Mouse (Mus musculus) heart, adult 2 months (tissue): ENCODE results near the gene Eif1. TPM values are rescaled to one million over a fixed set of nuclear protein-coding genes. Genes with fewer than 3 reads are reported as not detected.
"Not testable (repeated sequence)": the region's sequence is repeated elsewhere in the genome, so short reads cannot be mapped to it uniquely, and the experiment has no call there.

Experiments used
- DNase-seq, 2 experiments: peaks; one replicate each; pipeline ENCODE4 v3.0.0; 2021
- H3K27ac ChIP-seq: fragments of 200-600 bp; 2 replicates; pipeline ENCODE4 v1.8.1; 2022
- H3K27me3 ChIP-seq: fragments of 200-500 bp; 2 replicates; pipeline ENCODE4 v1.6.1; 2012; ENCODE audit warnings: mild to moderate bottlenecking, low read length, inconsistent platforms, mixed read lengths; ENCODE audit not compliant: control insufficient read depth, insufficient read depth
- H3K36me3 ChIP-seq: fragments of 200-500 bp; 2 replicates; pipeline ENCODE4 v1.6.1; 2012; ENCODE audit warnings: low read length, inconsistent platforms; ENCODE audit not compliant: control insufficient read depth, insufficient read depth
- H3K4me1 ChIP-seq: fragments of 200-500 bp; 2 replicates; pipeline ENCODE4 v1.6.1; 2011; ENCODE audit warnings: low read length; ENCODE audit not compliant: control insufficient read depth, insufficient read depth
- H3K4me3 ChIP-seq: fragments of 200-600 bp; 2 replicates; pipeline ENCODE4 v1.8.1; 2022
- H3K79me2 ChIP-seq: fragments of 200-500 bp; replicated peaks from 2 replicates; pipeline ENCODE4 v1.6.1; 2012; ENCODE audit warnings: mild to moderate bottlenecking, inconsistent platforms, low read length, moderate library complexity, mixed read lengths; ENCODE audit not compliant: control insufficient read depth, insufficient read depth
- H3K9ac ChIP-seq: fragments of 200-500 bp; 2 replicates; pipeline ENCODE4 v1.6.1; 2012; ENCODE audit warnings: low read depth, mild to moderate bottlenecking, control low read depth, inconsistent platforms, low read length, mixed read lengths
- CTCF ChIP-seq: fragments of 200-600 bp; IDR thresholded peaks from 2 replicates; pipeline ENCODE4 v1.8.1; 2022; ENCODE audit warnings: antibody characterized with exemption, mild to moderate bottlenecking, moderate library complexity
- EP300 ChIP-seq: fragments of 200-500 bp; IDR thresholded peaks from 2 replicates; pipeline ENCODE4 v1.6.1; 2011; ENCODE audit warnings: low read depth, low read length, control low read depth; ENCODE audit not compliant: insufficient read depth
- POLR2A ChIP-seq: fragments of 200-500 bp; IDR thresholded peaks from 2 replicates; pipeline ENCODE4 v1.6.1; 2011; ENCODE audit warnings: mild to moderate bottlenecking, low read depth, low read length, control low read depth; ENCODE audit not compliant: insufficient read depth
- WGBS: fragments of 180-500 bp; shearing (Covaris S2); methylation state at CpG from one replicate; pipeline ENCODE4 v1.1.7; 2018; 5-methylcytosine and 5-hydroxymethylcytosine counted together
- intact Hi-C: fragments of 180-260 bp; cut with DNase I; formaldehyde crosslinking; loops from one replicate; pipeline ENCODE4 v1.15.1; 2025
- polyA plus RNA-seq: library from polyadenylated mRNA; depleted of rRNA; stranded (reverse); fragments of >200 nt; gene quantifications from 2 replicates; pipeline ENCODE4 v1.2.3, GENCODE M21; 2012
- total RNA-seq, 2 experiments: library from RNA; stranded (reverse); gene quantifications; 2 replicates each; pipeline ENCODE4 v1.2.3; 2021

The Eif1 gene
- total and polyA plus RNA-seq, 3 experiments = 195 to 2,054 (median 1,735) TPM

- TF ChIP-seq POLR2A = no peak
- peak; percentile 23 for TF ChIP-seq CTCF
- no peak for TF ChIP-seq EP300
- H3K36me3 ChIP-seq = no peaks in the 10 kb centered on the region
- peaks cover 2% of the 10 kb centered on the region; the same call in 1 of the 2 replicates for H3K4me1 ChIP-seq
- H3K27ac ChIP-seq = peak overlapping the region; percentile 20; the same call in 1 of the 2 replicates
- H3K27me3 ChIP-seq = 0 out of 2 replicates have a peak, but pooled peaks cover 2% of the 10 kb centered on the region
- peak overlapping the region; percentile 76 for H3K9ac ChIP-seq
- no peaks in the 10 kb centered on the region for H3K79me2 ChIP-seq
- H3K4me3 ChIP-seq = peak overlapping the region; percentile 89
- intact Hi-C loops = no loop called here
- under 1% methylated on average over 54 of the region's 54 CpGs for WGBS
- DNase-seq = peak; percentile 53 to 61
These were observed 35.7 kb downstream of the Eif1 start for GRCm38 (mm10) chr11:100355151-100355951.

DNA sequence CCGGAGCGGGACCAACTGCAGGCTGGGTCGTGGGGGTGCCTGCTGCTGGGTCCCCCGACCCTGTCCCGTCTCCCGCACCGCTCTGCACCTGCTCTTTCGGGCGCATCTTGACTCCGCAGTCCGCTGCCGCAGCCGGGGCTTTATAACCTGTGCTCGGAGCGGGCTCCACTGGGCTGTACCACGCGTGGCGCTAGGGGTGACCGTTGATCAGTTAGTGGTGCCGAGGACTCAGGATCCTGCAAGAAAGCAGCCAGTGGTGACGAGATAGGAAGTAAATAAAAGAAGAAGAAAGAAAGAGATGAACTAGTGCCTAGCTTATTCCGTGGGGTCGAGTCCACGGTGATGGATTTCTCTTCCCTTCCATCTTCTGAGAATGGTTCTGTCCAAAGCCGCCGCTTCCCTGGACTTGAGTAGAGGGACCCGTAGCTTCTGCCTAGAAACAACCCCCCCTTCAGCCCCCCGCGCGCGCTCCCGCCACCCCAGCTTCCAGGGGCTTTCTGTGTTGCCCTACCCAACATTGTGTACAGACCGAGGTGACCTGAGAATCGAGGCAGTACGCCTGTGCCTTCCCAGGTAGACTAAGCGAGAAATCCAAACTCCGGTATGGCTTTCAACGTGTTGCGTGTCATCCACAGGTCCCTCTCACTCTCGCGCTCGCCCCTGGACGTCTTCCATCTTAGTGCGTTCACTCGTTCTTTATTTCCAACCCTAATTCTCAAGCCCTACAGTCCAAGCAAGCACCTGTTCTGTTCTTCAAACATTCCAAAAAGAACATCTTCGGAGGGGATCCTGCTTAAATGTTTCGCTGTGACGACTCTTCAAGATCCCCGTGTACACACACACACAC lies 36.5 kb downstream of the Eif1 start, which contains the start of gene Hap1:
Gene Hap1 (minus strand): TSS at position 157 of the 847 bp plus-strand sequence.
- H3K36me3 ChIP-seq = no peaks in the 10 kb centered on the region
- intact Hi-C loops = no loop called here
- peak; percentile 82 to 84 for DNase-seq
- no peaks in the 10 kb centered on the region for H3K79me2 ChIP-seq
- peak within 1 kb of the TSS; percentile 76 for H3K9ac ChIP-seq
- peak within 1 kb of the TSS; percentile 43; the same call in 1 of the 2 replicates for H3K27ac ChIP-seq
- TF ChIP-seq CTCF (no peak), POLR2A (no peak), EP300 (no peak)
- 0 out of 2 replicates have a peak, but pooled peaks cover 2% of the 10 kb centered on the region for H3K27me3 ChIP-seq
- WGBS = 3% methylated on average over 49 of the region's 49 CpGs
- peak within 1 kb of the TSS; percentile 89 for H3K4me3 ChIP-seq
- peaks cover 2% of the 10 kb centered on the region; the same call in 1 of the 2 replicates for H3K4me1 ChIP-seq

DNA sequence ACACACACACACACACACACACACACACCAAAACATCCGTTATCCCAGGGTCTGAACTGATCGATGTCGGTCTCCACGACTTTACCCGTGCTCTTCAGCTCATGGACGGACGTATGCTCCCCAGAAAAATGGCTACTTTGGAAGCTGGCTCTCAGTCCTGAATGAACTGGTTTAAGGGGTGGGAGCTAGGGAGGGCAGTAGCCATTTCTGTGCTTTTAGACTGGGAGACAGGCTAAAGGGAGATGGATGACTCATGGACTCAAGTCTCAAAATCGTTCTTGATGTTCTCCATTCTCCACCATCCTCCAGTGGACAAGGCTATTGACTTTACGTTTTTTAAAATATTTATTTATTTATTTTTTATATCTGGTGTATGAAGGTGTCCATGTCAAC lies 37.1 kb downstream of the Eif1 start:
- Histone ChIP-seq H3K9ac (no peak overlapping the region), H3K79me2 (no peaks in the 10 kb centered on the region), H3K27ac (no peak overlapping the region), H3K4me3 (no peak overlapping the region), H3K4me1 (peaks cover 2% of the 10 kb centered on the region; the same call in 1 of the 2 replicates), H3K27me3 (0 out of 2 replicates have a peak, but pooled peaks cover 2% of the 10 kb centered on the region), H3K36me3 (no peaks in the 10 kb centered on the region)
- WGBS = 17% methylated on average over 9 of the region's 9 CpGs
- intact Hi-C loops = no loop called here
- no peak for DNase-seq
- TF ChIP-seq POLR2A (no peak), EP300 (no peak), CTCF (no peak)

DNA sequence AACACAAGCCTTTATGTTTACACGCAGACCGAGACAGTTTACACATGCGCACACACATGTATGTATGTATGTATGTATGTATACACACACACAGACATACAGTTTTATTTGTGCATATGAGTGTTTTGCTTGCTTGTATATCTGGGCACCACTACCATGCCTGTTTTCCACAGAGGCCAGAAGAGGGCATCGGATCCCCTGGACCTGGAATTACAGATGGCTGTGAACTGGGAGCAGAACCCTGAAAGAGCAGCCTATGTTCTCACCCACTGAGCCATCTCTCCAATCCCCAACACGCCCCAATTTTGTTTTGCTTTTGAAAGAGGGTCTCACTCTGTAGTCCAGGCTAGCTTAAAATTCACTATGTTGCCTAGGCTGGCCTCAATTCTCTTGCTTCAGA lies 37.7 kb downstream of the Eif1 start:
- TF ChIP-seq EP300 (no peak), CTCF (peak; percentile 21; the same call in 1 of the 2 replicates), POLR2A (no peak)
- H3K36me3 ChIP-seq = no peaks in the 10 kb centered on the region
- H3K4me3 ChIP-seq = no peak overlapping the region
- no peak overlapping the region for H3K9ac ChIP-seq
- no peak for DNase-seq
- peaks cover 2% of the 10 kb centered on the region; the same call in 1 of the 2 replicates for H3K4me1 ChIP-seq
- 62% methylated on average over 5 of the region's 5 CpGs for WGBS
- H3K79me2 ChIP-seq = no peaks in the 10 kb centered on the region
- intact Hi-C loops = no loop called here
- no peak overlapping the region for H3K27ac ChIP-seq
- 0 out of 2 replicates have a peak, but pooled peaks cover 2% of the 10 kb centered on the region for H3K27me3 ChIP-seq

GRCm38 (mm10) chr11:100360175-100360574 lies 40.5 kb downstream of the Eif1 start:
- Histone ChIP-seq H3K36me3 (no peaks in the 10 kb centered on the region), H3K27me3 (0 out of 2 replicates have a peak, but pooled peaks cover 2% of the 10 kb centered on the region), H3K4me1 (peaks cover 4% of the 10 kb centered on the region), H3K4me3 (no peak overlapping the region), H3K79me2 (no peaks in the 10 kb centered on the region), H3K9ac (no peak overlapping the region), H3K27ac (no peak overlapping the region)
- intact Hi-C loops = loop anchor here (5.0 kb wide), 1 partner anchor 197 kb away; no protein-coding TSS in a partner anchor
- 73% methylated on average over 6 of the region's 6 CpGs for WGBS
- no peak for DNase-seq
- no peak for TF ChIP-seq EP300
- TF ChIP-seq POLR2A = no peak
- TF ChIP-seq CTCF = no peak

DNA sequence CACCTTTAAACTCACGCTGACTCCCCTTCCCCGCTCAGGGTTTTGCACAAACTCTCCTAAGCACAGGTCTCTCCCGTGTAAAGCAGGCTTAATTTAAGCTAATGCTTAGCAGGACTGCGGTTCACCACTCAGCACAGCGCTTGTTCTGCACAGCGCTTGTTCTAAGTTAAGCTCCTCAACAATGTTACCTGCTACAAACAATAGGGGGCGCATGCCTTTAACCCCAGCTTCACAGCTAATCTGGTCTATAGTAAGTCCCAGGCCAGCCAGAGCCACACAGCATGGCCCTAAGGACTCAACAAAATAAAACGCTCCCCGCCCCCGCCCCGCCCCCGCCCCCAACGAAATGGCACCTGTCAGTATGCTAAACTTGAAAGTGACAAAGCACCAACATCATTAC lies 41.4 kb downstream of the Eif1 start:
- H3K36me3 ChIP-seq, H3K27ac ChIP-seq, H3K4me3 ChIP-seq, DNase-seq, H3K9ac ChIP-seq, H3K27me3 ChIP-seq, H3K4me1 ChIP-seq, H3K79me2 ChIP-seq: not testable (repeated sequence)
- intact Hi-C loops = loop anchor here (5.0 kb wide), 1 partner anchor 196 kb away; no protein-coding TSS in a partner anchor
- WGBS = no CpG with 5 or more reads among the region's 13 CpGs
